Mouse (Mus musculus): ENCODE data around the gene Nepn. TPM values are rescaled to one million over a fixed set of nuclear protein-coding genes. Genes with fewer than 3 reads are reported as not detected.

Nepn gene
- total and polyA plus RNA-seq, 2 experiments from 2014 or later: not detected

DNA sequence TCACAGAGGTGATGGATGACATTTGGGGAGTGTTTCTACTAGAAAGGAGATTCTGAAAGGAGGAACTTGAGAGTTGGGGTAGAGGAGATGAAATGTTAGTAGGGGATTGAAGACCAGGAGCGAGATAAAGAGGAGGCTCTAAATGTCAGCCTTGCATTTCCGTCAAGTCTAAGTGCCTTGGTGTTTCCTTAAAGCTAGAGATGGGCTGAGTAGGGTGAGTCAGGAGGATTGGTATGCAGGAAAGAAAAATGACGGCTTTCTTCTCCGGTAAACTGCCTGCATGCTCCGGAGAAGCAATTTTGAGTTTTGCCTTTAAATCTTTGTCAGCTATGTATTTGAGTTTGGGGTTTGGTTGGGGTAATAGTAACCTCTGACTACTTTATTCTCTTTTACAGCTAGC is 30.2 kb downstream of the Nepn start:
- Histone ChIP-seq H3K9ac (peak overlapping the region; percentile 82), H3K4me1 (ENCODE audit: insufficient read depth) (peaks cover 24% of the 10 kb centered on the region), H3K36me3 (ENCODE audit: insufficient read depth) (no peaks in the 10 kb centered on the region), H3K27ac (ENCODE audit: low read depth, low read length) (no peak overlapping the region), H3K27me3 (ENCODE audit: insufficient read depth, low read length) (no peaks in the 10 kb centered on the region), H3K4me3 (ENCODE audit: low read depth, low read length) (peak overlapping the region; percentile 88), H3K9me3 (ENCODE audit: low read length) (no peaks in the 10 kb centered on the region), H3K4me2 (ENCODE audit: low read depth) (peak overlapping the region; percentile 70)
- no peak for TF ChIP-seq CTCF (IDR thresholded peaks at IDR 0.05; ENCODE audit: low read depth)
- no peak for ATAC-seq
- 66% methylated on average over 5 of the region's 5 CpGs for WGBS
- DNase-seq: no peak

DNA sequence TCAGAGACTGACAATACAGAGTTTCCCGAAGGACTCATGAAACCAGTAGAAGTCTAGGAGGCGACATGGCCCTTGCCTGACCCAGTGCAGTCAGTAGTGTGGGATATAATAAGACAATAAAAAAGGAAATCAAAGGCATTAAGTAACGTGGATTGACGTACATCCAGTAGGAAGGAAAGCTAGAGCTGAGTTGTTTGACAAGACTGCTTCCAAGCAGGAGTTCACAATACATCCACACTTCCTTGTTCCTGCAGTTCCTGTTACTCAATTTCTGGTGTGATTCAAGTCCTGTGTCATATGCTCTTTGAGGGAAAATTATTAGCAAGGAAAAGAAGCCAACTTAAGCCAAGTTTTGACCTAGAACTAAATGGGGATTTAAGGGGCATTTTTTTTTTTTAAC is 30.6 kb downstream of the Nepn start:
- no peaks in the 10 kb centered on the region for H3K9me3 ChIP-seq (ENCODE audit: low read length)
- no peak overlapping the region for H3K4me3 ChIP-seq (ENCODE audit: low read depth, low read length)
- no peaks in the 10 kb centered on the region for H3K27me3 ChIP-seq (ENCODE audit: insufficient read depth, low read length)
- H3K4me1 ChIP-seq (ENCODE audit: insufficient read depth): peaks cover 24% of the 10 kb centered on the region
- no peaks in the 10 kb centered on the region for H3K36me3 ChIP-seq (ENCODE audit: insufficient read depth)
- DNase-seq (no peak), ATAC-seq (no peak)
- TF ChIP-seq CTCF (IDR thresholded peaks at IDR 0.05; ENCODE audit: low read depth): no peak
- H3K9ac ChIP-seq: no peak overlapping the region
- no peak overlapping the region for H3K27ac ChIP-seq (ENCODE audit: low read depth, low read length)
- peak overlapping the region; percentile 70 for H3K4me2 ChIP-seq (ENCODE audit: low read depth)
- WGBS: 75% methylated on average over 4 of the region's 4 CpGs

DNA sequence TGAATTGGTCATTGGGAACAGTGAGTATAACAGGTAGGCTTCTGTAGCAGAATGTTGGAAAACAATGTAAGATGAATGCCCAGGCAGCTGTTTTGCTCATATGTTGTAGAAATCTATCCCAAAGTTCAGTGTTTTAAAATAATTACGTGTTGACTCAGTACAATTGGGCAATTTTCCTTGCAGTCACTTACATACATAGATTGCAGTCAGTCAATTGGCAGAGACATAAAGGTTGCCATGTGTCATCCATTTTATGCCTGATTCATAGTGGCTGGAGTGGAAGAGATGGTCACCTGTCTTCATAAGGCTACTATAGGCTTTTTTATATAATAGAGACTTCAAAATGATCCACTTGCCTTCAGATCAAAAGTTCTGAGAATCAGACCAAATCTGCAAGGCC is 31.8 kb downstream of the Nepn start:
- H3K27ac ChIP-seq (ENCODE audit: low read depth, low read length): no peak overlapping the region
- no peak for TF ChIP-seq CTCF (IDR thresholded peaks at IDR 0.05; ENCODE audit: low read depth)
- no peak overlapping the region for H3K4me2 ChIP-seq (ENCODE audit: low read depth)
- DNase-seq (no peak), ATAC-seq (no peak)
- H3K9me3 ChIP-seq (ENCODE audit: low read length): no peaks in the 10 kb centered on the region
- 86% methylated on average over 1 of the region's 1 CpGs for WGBS
- H3K4me3 ChIP-seq (ENCODE audit: low read depth, low read length): no peak overlapping the region
- no peak overlapping the region for H3K9ac ChIP-seq
- H3K36me3 ChIP-seq (ENCODE audit: insufficient read depth): no peaks in the 10 kb centered on the region
- H3K4me1 ChIP-seq (ENCODE audit: insufficient read depth): peaks cover 24% of the 10 kb centered on the region
- no peaks in the 10 kb centered on the region for H3K27me3 ChIP-seq (ENCODE audit: insufficient read depth, low read length)

DNA sequence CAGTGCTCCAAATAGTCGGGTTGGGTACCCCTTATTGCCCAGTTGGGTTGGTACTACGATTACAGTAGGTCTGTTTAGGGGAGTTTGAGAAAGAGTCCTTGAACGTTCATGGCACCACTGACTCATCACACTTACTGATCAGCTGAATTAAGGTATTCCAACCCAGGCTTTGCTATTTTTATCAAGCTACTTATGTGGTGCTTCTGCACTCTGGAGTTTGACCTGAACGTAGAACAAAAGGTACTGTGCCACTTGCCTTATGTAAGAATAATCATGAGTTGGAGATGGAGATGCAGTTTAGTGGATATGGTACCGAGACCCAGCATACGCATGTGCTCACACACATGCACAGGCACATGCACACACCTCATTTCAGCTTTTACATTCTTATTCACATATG is 32.9 kb downstream of the Nepn start:
- H3K4me2 ChIP-seq (ENCODE audit: low read depth): no peak overlapping the region

DNA sequence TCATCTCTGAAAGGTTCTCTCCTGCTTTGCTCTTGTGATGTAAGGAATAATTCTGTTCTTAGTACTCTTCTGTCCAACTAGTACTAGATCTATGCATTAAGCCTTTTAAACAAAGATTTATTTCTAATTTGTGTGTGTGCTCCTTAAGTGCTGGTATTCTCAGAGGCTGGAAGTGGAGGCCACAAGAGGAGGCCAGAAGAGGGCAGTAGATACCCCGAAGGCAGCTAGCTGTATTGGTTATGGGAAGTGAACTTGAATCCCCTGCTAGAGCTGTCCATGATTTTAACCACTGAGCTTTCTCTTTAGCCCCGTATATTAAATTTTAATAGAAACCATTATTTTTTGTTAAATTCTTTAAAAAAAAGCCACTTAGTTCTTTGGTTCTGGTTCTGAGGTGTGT is 34.3 kb downstream of the Nepn start:
- H3K36me3 ChIP-seq (ENCODE audit: insufficient read depth): no peaks in the 10 kb centered on the region
- 78% methylated on average over 2 of the region's 2 CpGs for WGBS
- DNase-seq: no peak
- no peak overlapping the region for H3K4me2 ChIP-seq (ENCODE audit: low read depth)
- H3K27me3 ChIP-seq (ENCODE audit: insufficient read depth, low read length): no peaks in the 10 kb centered on the region
- peaks cover 19% of the 10 kb centered on the region for H3K4me1 ChIP-seq (ENCODE audit: insufficient read depth)
- TF ChIP-seq CTCF (IDR thresholded peaks at IDR 0.05; ENCODE audit: low read depth): peak; percentile 29
- H3K9me3 ChIP-seq (ENCODE audit: low read length): no peaks in the 10 kb centered on the region
- H3K9ac ChIP-seq: no peak overlapping the region
- no peak overlapping the region for H3K4me3 ChIP-seq (ENCODE audit: low read depth, low read length)
- no peak overlapping the region for H3K27ac ChIP-seq (ENCODE audit: low read depth, low read length)
- ATAC-seq: no peak

More for the DNA sequence above, 32.9 kb downstream of the Nepn start:
- no peak for TF ChIP-seq CTCF (IDR thresholded peaks at IDR 0.05; ENCODE audit: low read depth)
- DNase-seq (no peak), ATAC-seq (no peak)
- Histone ChIP-seq H3K4me3 (ENCODE audit: low read depth, low read length) (no peak overlapping the region), H3K4me1 (ENCODE audit: insufficient read depth) (peaks cover 20% of the 10 kb centered on the region), H3K27me3 (ENCODE audit: insufficient read depth, low read length) (no peaks in the 10 kb centered on the region), H3K9ac (no peak overlapping the region), H3K9me3 (ENCODE audit: low read length) (no peaks in the 10 kb centered on the region), H3K36me3 (ENCODE audit: insufficient read depth) (no peaks in the 10 kb centered on the region), H3K27ac (ENCODE audit: low read depth, low read length) (no peak overlapping the region)
- WGBS: 95% methylated on average over 6 of the region's 6 CpGs

DNA sequence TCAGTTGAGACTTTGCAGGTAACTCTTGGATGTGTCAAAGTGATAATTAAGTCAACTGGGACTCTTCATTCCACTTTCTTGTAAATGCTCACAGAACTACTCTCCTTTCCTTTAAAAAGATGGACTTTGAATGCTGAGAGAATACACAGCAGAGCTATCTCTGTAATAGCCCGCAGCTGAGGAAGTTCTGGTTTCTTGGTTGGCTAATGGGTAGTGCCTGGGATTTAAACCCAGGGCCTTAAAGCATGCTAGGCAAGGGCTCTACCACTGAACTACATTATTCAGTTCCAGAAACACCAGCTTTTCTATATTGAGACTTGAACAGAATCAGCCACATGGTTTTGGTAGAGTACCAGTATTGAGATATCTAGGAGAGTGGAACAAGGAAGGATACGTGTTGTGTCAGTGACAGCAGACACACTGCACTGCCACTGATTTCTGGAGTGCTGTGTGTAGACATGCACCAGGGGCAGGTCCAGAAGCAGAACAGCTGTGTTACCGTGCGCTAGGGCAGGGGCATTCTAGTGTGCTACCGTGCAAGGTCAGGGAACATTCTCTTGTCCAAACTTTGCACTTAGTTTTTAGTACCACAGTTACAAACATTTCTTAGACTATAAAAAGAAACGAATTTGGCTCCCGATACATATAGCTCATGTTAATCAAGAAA is 37.7 kb downstream of the Nepn start:
- no peaks in the 10 kb centered on the region for H3K4me1 ChIP-seq (ENCODE audit: insufficient read depth)
- ATAC-seq (no peak), DNase-seq (no peak)
- 86% methylated on average over 7 of the region's 7 CpGs for WGBS
- H3K27ac ChIP-seq (ENCODE audit: low read depth, low read length): no peak overlapping the region
- no peaks in the 10 kb centered on the region for H3K27me3 ChIP-seq (ENCODE audit: insufficient read depth, low read length)
- no peak overlapping the region for H3K9ac ChIP-seq
- no peak overlapping the region for H3K4me2 ChIP-seq (ENCODE audit: low read depth)
- H3K4me3 ChIP-seq (ENCODE audit: low read depth, low read length): no peak overlapping the region
- peaks cover 14% of the 10 kb centered on the region for H3K36me3 ChIP-seq (ENCODE audit: insufficient read depth)
- no peaks in the 10 kb centered on the region for H3K9me3 ChIP-seq (ENCODE audit: low read length)
- TF ChIP-seq CTCF (IDR thresholded peaks at IDR 0.05; ENCODE audit: low read depth): no peak

DNA sequence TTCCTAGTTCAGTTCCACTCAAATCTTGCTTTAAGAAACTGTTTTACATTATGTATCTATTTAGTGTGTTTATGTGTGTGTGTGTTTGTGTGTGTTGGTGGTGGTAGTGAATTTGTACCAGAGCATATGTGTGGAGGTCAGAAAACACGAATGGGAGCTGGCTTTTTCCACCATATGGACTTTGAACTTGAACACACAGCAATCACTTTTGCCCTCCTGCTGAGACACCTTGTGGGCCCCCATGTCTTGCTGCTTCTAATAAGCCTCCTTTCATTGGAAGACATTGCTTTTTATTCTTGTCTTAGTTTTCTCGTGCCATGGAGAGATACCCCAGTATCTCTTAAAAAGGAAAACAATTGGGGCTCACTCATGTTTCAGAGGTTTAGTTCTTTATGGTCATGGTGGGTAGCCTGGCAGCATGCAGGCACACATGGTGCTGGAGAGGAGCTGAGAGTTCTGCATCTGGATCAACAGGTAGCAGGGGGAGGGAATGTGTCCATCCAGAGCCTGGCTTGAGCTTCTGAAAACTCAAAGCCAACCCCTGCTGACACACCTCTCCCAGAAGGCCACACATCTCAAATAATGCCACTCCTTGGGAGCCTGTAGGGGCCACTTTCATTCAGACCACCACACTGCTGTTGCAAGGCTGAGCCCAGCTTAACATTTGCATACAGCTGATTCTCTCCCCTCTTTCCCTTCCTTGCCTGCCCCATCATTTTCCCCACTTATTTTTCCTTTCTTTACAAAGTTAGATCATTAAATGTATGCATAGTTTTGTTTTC is 39.1 kb downstream of the Nepn start:
- no peaks in the 10 kb centered on the region for H3K27me3 ChIP-seq (ENCODE audit: insufficient read depth, low read length)
- H3K4me1 ChIP-seq (ENCODE audit: insufficient read depth): no peaks in the 10 kb centered on the region
- 31% methylated on average over 2 of the region's 2 CpGs for WGBS
- ATAC-seq (no peak), DNase-seq (no peak)
- H3K36me3 ChIP-seq (ENCODE audit: insufficient read depth): peaks cover 25% of the 10 kb centered on the region
- no peak for TF ChIP-seq CTCF (IDR thresholded peaks at IDR 0.05; ENCODE audit: low read depth)
- no peak overlapping the region for H3K4me3 ChIP-seq (ENCODE audit: low read depth, low read length)
- H3K9me3 ChIP-seq (ENCODE audit: low read length): no peaks in the 10 kb centered on the region
- H3K27ac ChIP-seq (ENCODE audit: low read depth, low read length): no peak overlapping the region
- H3K4me2 ChIP-seq (ENCODE audit: low read depth): no peak overlapping the region
- H3K9ac ChIP-seq: no peak overlapping the region
